Mouse (Mus musculus): ENCODE data around the gene Cpn2.

GRCm38 (mm10) chr16:30266561-30266960 lies 738 bp downstream of the Cpn2 start:
- TF ChIP-seq CTCF (IDR thresholded peaks at IDR 0.05; ENCODE audit: insufficient read depth, low read length) = no peak
- no peak for TF ChIP-seq POLR2A (IDR thresholded peaks at IDR 0.05; ENCODE audit: borderline replicate concordance, extremely low read depth, low read depth, low read length)
